Mouse (Mus musculus): Measurements from ENCODE around the gene Ankrd33. TPM values are rescaled to one million over a fixed set of nuclear protein-coding genes. Genes with fewer than 3 reads are reported as not detected.

Ankrd33 gene
- total and polyA plus RNA-seq, 3 experiments: not detected

GRCm38 (mm10) chr15:101066920-101067696, 48.4 kb upstream of the Ankrd33 start:
- Histone ChIP-seq H3K4me3 (ENCODE audit: control insufficient read depth in 1 of 2, insufficient read depth in 1 of 2, low read depth in 2 of 2, low read length in 2 of 2) (no peak overlapping the region), H3K79me2 (ENCODE audit: control insufficient read depth, insufficient read depth, low read length, poor library complexity) (no peaks in the 10 kb centered on the region), H3K36me3 (ENCODE audit: control insufficient read depth in 1 of 2, insufficient read depth in 2 of 2, low read length in 2 of 2) (no peaks in the 10 kb centered on the region), H3K9me3 (replicated peaks; ENCODE audit: insufficient read depth, low read length) (no peaks in the 10 kb centered on the region), H3K27ac (ENCODE audit: control insufficient read depth, low read depth, low read length) (no peak overlapping the region), H3K27me3 (ENCODE audit: control insufficient read depth in 1 of 2, insufficient read depth in 2 of 2, low read length in 2 of 2) (peaks cover 7 to 19% of the 10 kb centered on the region in 2 experiments), H3K4me1 (ENCODE audit: control insufficient read depth in 1 of 2, insufficient read depth in 2 of 2, low read length in 2 of 2) (no peaks in the 10 kb centered on the region), H3K9ac (ENCODE audit: control insufficient read depth, low read depth, low read length, poor library complexity, severe bottlenecking) (no peak overlapping the region)
- TF ChIP-seq POLR2AphosphoS2 (IDR thresholded peaks at IDR 0.05; ENCODE audit: low read length) (no peak), RAD21 (IDR thresholded peaks at IDR 0.05; ENCODE audit: low read depth, low read length) (no peak), HCFC1 (IDR thresholded peaks at IDR 0.05; ENCODE audit: low read depth, low read length) (no peak), POLR2A (IDR thresholded peaks at IDR 0.05; ENCODE audit: control insufficient read depth in 1 of 2, insufficient read depth in 1 of 2, low read depth in 1 of 2, low read length in 2 of 2, poor library complexity in 1 of 2) (no peak)
- no peak for DNase-seq (ENCODE audit: low read depth, low spot score)

DNA sequence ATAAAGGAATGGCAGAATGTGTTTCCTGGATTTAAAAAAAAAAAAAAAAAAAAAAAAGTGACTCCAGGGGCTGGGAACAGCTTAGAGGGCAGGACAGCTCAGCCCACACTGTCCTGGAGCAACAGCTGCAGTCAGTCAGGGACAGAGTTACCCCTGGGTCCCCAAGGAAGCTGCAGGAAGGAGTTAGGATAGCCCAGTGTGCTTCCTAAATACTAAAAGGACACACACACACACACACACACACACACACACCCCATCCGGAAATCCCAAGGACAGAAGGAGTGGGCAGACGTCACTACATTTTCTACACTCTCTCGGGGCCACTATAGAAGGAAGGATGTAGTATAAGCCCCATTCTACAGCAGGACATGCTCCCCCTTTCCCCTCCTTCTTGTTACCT, 47.5 kb upstream of the Ankrd33 start:
- no peaks in the 10 kb centered on the region for H3K9me3 ChIP-seq (replicated peaks; ENCODE audit: insufficient read depth, low read length)
- H3K36me3 ChIP-seq (ENCODE audit: control insufficient read depth in 1 of 2, insufficient read depth in 2 of 2, low read length in 2 of 2): no peaks in the 10 kb centered on the region
- H3K79me2 ChIP-seq (ENCODE audit: control insufficient read depth, insufficient read depth, low read length, poor library complexity): no peaks in the 10 kb centered on the region
- H3K4me3 ChIP-seq (ENCODE audit: control insufficient read depth in 1 of 2, insufficient read depth in 1 of 2, low read depth in 2 of 2, low read length in 2 of 2): no peak overlapping the region
- no peak overlapping the region for H3K9ac ChIP-seq (ENCODE audit: control insufficient read depth, low read depth, low read length, poor library complexity, severe bottlenecking)
- no peak for TF ChIP-seq MEF2A (IDR thresholded peaks at IDR 0.05; ENCODE audit: extremely low read depth, insufficient replicate concordance, low read depth, low read length, poor library complexity, severe bottlenecking)
- no peak for TF ChIP-seq UBTF (IDR thresholded peaks at IDR 0.05; ENCODE audit: borderline replicate concordance, insufficient read depth, low read depth, low read length)
- no peak for TF ChIP-seq ZC3H11A (IDR thresholded peaks at IDR 0.05; ENCODE audit: low read depth, low read length)
- no peak for TF ChIP-seq MYC (IDR thresholded peaks at IDR 0.05; ENCODE audit: low read depth, low read length)
- no peak for TF ChIP-seq MAFK (IDR thresholded peaks at IDR 0.05; ENCODE audit: borderline replicate concordance, low read depth, low read length)
- TF ChIP-seq USF2 (IDR thresholded peaks at IDR 0.05; ENCODE audit: borderline replicate concordance in 1 of 2, insufficient read depth in 1 of 2, low read depth in 1 of 2, low read length in 2 of 2): no peak
- TF ChIP-seq ZMIZ1 (IDR thresholded peaks at IDR 0.05; ENCODE audit: low read depth, low read length): no peak
- no peak for TF ChIP-seq POLR2AphosphoS5 (IDR thresholded peaks at IDR 0.05; ENCODE audit: borderline replicate concordance, low read depth, low read length)
- no peak for TF ChIP-seq RCOR1 (IDR thresholded peaks at IDR 0.05; ENCODE audit: low read depth, low read length)
- H3K27me3 ChIP-seq (ENCODE audit: control insufficient read depth in 1 of 2, insufficient read depth in 2 of 2, low read length in 2 of 2): peaks cover 8 to 20% of the 10 kb centered on the region in 2 experiments
- H3K4me1 ChIP-seq (ENCODE audit: control insufficient read depth in 1 of 2, insufficient read depth in 2 of 2, low read length in 2 of 2): no peaks in the 10 kb centered on the region
- no peak overlapping the region for H3K27ac ChIP-seq (ENCODE audit: control insufficient read depth, low read depth, low read length)
- no peak for DNase-seq (ENCODE audit: low read depth, low spot score)
